Mouse (Mus musculus): Measurements from ENCODE around the gene Zfp580. TPM values are rescaled to one million over a fixed set of nuclear protein-coding genes. Genes with fewer than 3 reads are reported as not detected.
"Not testable (repeated sequence)": the region's sequence is repeated elsewhere in the genome, so short reads cannot be mapped to it uniquely, and the experiment has no call there.

The Zfp580 gene
- polyA plus RNA-seq (2015; fragmentation: Nextera tagmentation; extraction: Ambion mirVana): 90.7 and 101 TPM in 2 replicates

- Histone ChIP-seq H3K4me1 (peaks cover 56% of the 10 kb centered on the region), H3K9ac (replicated peaks) (peak within 1 kb of the TSS; percentile 85)
These were observed at the start of gene Zfp580 for GRCm38 (mm10) chr7:5051193-5052192. TSS of gene Zfp580 (plus strand) at chr7:5051538.

GRCm38 (mm10) chr7:5002876-5003275 is 48.5 kb upstream of the Zfp580 start:
- H3K36me3 ChIP-seq: peaks cover 14% of the 10 kb centered on the region
- H3K4me2 ChIP-seq; H3K27me3 ChIP-seq (replicated peaks); H3K27ac ChIP-seq (replicated peaks); ATAC-seq (ENCODE audit: low FRiP score); H3K4me3 ChIP-seq (replicated peaks); H3K9me3 ChIP-seq (replicated peaks); H3K4me1 ChIP-seq; H3K9ac ChIP-seq (replicated peaks): not testable (repeated sequence)
- WGBS: 71% methylated on average over 8 of the region's 8 CpGs

More at GRCm38 (mm10) chr7:5051193-5052192, at the start of gene Zfp580:
- H3K36me3 ChIP-seq: no peaks in the 10 kb centered on the region
- H3K9me3 ChIP-seq (replicated peaks): no peaks in the 10 kb centered on the region
- peak within 1 kb of the TSS; percentile 90 for H3K27ac ChIP-seq (replicated peaks)
- peak within 1 kb of the TSS; percentile 66 for H3K4me3 ChIP-seq (replicated peaks)
- WGBS: under 1% methylated on average over 65 of the region's 65 CpGs
- H3K4me2 ChIP-seq: peak within 1 kb of the TSS; percentile 92
- ATAC-seq (ENCODE audit: low FRiP score): peak; percentile 77
- H3K27me3 ChIP-seq (replicated peaks): peaks cover 24% of the 10 kb centered on the region

- Histone ChIP-seq H3K27ac (replicated peaks) (no peak overlapping the region), H3K36me3 (peaks cover 63% of the 10 kb centered on the region), H3K9ac (replicated peaks) (no peak overlapping the region), H3K4me3 (replicated peaks) (no peak overlapping the region), H3K9me3 (replicated peaks) (no peaks in the 10 kb centered on the region), H3K4me2 (no peak overlapping the region), H3K4me1 (0 out of 2 replicates have a peak, but pooled peaks cover 2% of the 10 kb centered on the region), H3K27me3 (replicated peaks) (no peaks in the 10 kb centered on the region)
- ATAC-seq (ENCODE audit: low FRiP score): no peak
- 95% methylated on average over 26 of the region's 26 CpGs for WGBS
These were observed 43.1 kb upstream of the Zfp580 start for GRCm38 (mm10) chr7:5008229-5008628.

GRCm38 (mm10) chr7:5012681-5013513 is 38.4 kb upstream of the Zfp580 start:
- WGBS: 94% methylated on average over 27 of the region's 27 CpGs
- H3K4me1 ChIP-seq: peaks cover 16% of the 10 kb centered on the region
- no peaks in the 10 kb centered on the region for H3K27me3 ChIP-seq (replicated peaks)
- no peak for ATAC-seq (ENCODE audit: low FRiP score)
- H3K36me3 ChIP-seq: peaks cover 48% of the 10 kb centered on the region
- no peaks in the 10 kb centered on the region for H3K9me3 ChIP-seq (replicated peaks)
- H3K27ac ChIP-seq (replicated peaks): no peak overlapping the region
- no peak overlapping the region for H3K4me3 ChIP-seq (replicated peaks)
- no peak overlapping the region for H3K9ac ChIP-seq (replicated peaks)
- H3K4me2 ChIP-seq: peak overlapping the region; percentile 69; the same call in 1 of the 2 replicates

- under 1% methylated on average over 42 of the region's 42 CpGs for WGBS
- ATAC-seq (ENCODE audit: low FRiP score): peak; percentile 86
These were observed 36.9 kb upstream of the Zfp580 start, which contains the start of the genes Zfp524 and Fiz1 for GRCm38 (mm10) chr7:5014251-5015117. TSS of gene Zfp524 (plus strand) at chr7:5014415. TSS of gene Fiz1 (minus strand) at chr7:5014697.

GRCm38 (mm10) chr7:5015118-5016001 is 36.0 kb upstream of the Zfp580 start, which contains the start of gene Gm44973:
TSS of gene Gm44973 (plus strand) at chr7:5015496.
- H3K9me3 ChIP-seq (replicated peaks): no peaks in the 10 kb centered on the region
- H3K4me2 ChIP-seq: peak within 1 kb of the TSS; percentile 69
- H3K4me1 ChIP-seq: peaks cover 21% of the 10 kb centered on the region
- peak within 1 kb of the TSS; percentile 72 for H3K4me3 ChIP-seq (replicated peaks)
- no peaks in the 10 kb centered on the region for H3K27me3 ChIP-seq (replicated peaks)
- under 1% methylated on average over 63 of the region's 76 CpGs for WGBS
- H3K36me3 ChIP-seq: peaks cover 24% of the 10 kb centered on the region
- peak within 1 kb of the TSS; percentile 79 for H3K9ac ChIP-seq (replicated peaks)
- peak within 1 kb of the TSS; percentile 99 for H3K27ac ChIP-seq (replicated peaks)
- ATAC-seq (ENCODE audit: low FRiP score): peak; percentile 79

More at GRCm38 (mm10) chr7:5014251-5015117, 36.9 kb upstream of the Zfp580 start, which contains the start of the genes Zfp524 and Fiz1:
- peak within 1 kb of the TSS; percentile 72 for H3K4me3 ChIP-seq (replicated peaks)
- H3K9me3 ChIP-seq (replicated peaks): no peaks in the 10 kb centered on the region
- H3K4me1 ChIP-seq: peaks cover 19% of the 10 kb centered on the region
- peaks cover 32% of the 10 kb centered on the region for H3K36me3 ChIP-seq
- no peaks in the 10 kb centered on the region for H3K27me3 ChIP-seq (replicated peaks)
- H3K27ac ChIP-seq (replicated peaks): peak within 1 kb of the TSS; percentile 99
- H3K9ac ChIP-seq (replicated peaks): peak within 1 kb of the TSS; percentile 79
- H3K4me2 ChIP-seq: peak within 1 kb of the TSS; percentile 69

- H3K4me1 ChIP-seq: peaks cover 25% of the 10 kb centered on the region
- H3K9me3 ChIP-seq (replicated peaks): no peaks in the 10 kb centered on the region
- peak overlapping the region; percentile 69 for H3K4me2 ChIP-seq
- H3K36me3 ChIP-seq: peaks cover 17% of the 10 kb centered on the region
- 47% methylated on average over 3 of the region's 3 CpGs for WGBS
- no peaks in the 10 kb centered on the region for H3K27me3 ChIP-seq (replicated peaks)
- H3K4me3 ChIP-seq (replicated peaks): peak overlapping the region; percentile 72
- peak overlapping the region; percentile 64 for H3K9ac ChIP-seq (replicated peaks)
- no peak for ATAC-seq (ENCODE audit: low FRiP score)
- H3K27ac ChIP-seq (replicated peaks): peak overlapping the region; percentile 99
These were observed 35.3 kb upstream of the Zfp580 start for GRCm38 (mm10) chr7:5016057-5016456.

GRCm38 (mm10) chr7:5016920-5017319 is 34.4 kb upstream of the Zfp580 start:
- no peak for ATAC-seq (ENCODE audit: low FRiP score)
- peaks cover 33% of the 10 kb centered on the region for H3K4me1 ChIP-seq
- peaks cover 9% of the 10 kb centered on the region for H3K36me3 ChIP-seq
- H3K27ac ChIP-seq (replicated peaks): no peak overlapping the region
- H3K9me3 ChIP-seq (replicated peaks): no peaks in the 10 kb centered on the region
- H3K4me3 ChIP-seq (replicated peaks): no peak overlapping the region
- H3K4me2 ChIP-seq: no peak overlapping the region
- H3K27me3 ChIP-seq (replicated peaks): no peaks in the 10 kb centered on the region
- 100% methylated on average over 2 of the region's 2 CpGs for WGBS
- H3K9ac ChIP-seq (replicated peaks): no peak overlapping the region

GRCm38 (mm10) chr7:5017352-5017751 is 34.0 kb upstream of the Zfp580 start:
- peaks cover 37% of the 10 kb centered on the region for H3K4me1 ChIP-seq
- H3K36me3 ChIP-seq: peaks cover 8% of the 10 kb centered on the region
- no peaks in the 10 kb centered on the region for H3K27me3 ChIP-seq (replicated peaks)
- H3K9ac ChIP-seq (replicated peaks): no peak overlapping the region
- H3K4me2 ChIP-seq: no peak overlapping the region
- no peak overlapping the region for H3K27ac ChIP-seq (replicated peaks)
- H3K9me3 ChIP-seq (replicated peaks): no peaks in the 10 kb centered on the region
- no peak overlapping the region for H3K4me3 ChIP-seq (replicated peaks)
- WGBS: 93% methylated on average over 16 of the region's 16 CpGs
- ATAC-seq (ENCODE audit: low FRiP score): no peak

GRCm38 (mm10) chr7:5017931-5018330 is 33.4 kb upstream of the Zfp580 start:
- Histone ChIP-seq H3K4me2 (no peak overlapping the region), H3K27me3 (replicated peaks) (no peaks in the 10 kb centered on the region), H3K9me3 (replicated peaks) (no peaks in the 10 kb centered on the region), H3K36me3 (peaks cover 9% of the 10 kb centered on the region), H3K4me1 (peaks cover 43% of the 10 kb centered on the region), H3K9ac (replicated peaks) (no peak overlapping the region), H3K27ac (replicated peaks) (no peak overlapping the region), H3K4me3 (replicated peaks) (no peak overlapping the region)
- WGBS: 99% methylated on average over 21 of the region's 21 CpGs
- no peak for ATAC-seq (ENCODE audit: low FRiP score)
